Mouse (Mus musculus) left cerebral cortex, postnatal 10 days (tissue): ENCODE data around the gene Bax. TPM values are rescaled to one million over a fixed set of nuclear protein-coding genes. Genes with fewer than 3 reads are reported as not detected.
A peak's percentile ranks its signal among the peaks of the same experiment; 100 is the strongest.
"Not testable (repeated sequence)": the region's sequence is repeated elsewhere in the genome, so short reads cannot be mapped to it uniquely, and the experiment has no call there.

Experiments used
- DNase-seq, 2 experiments: peaks; one replicate each; pipeline ENCODE4 v3.0.0; 2021 to 2022; ENCODE audit warnings: low spot score in 2 of 2, mixed read lengths in 1 of 2; ENCODE audit errors: extremely low spot score in 1 of 2
- intact Hi-C: fragments of 180-260 bp; cut with DNase I; formaldehyde crosslinking; loops from one replicate; pipeline ENCODE4 v1.15.1; 2025
- total RNA-seq, 2 experiments: library from RNA; stranded (reverse); gene quantifications; 2 replicates each; pipeline ENCODE4 v1.2.3; 2021

The Bax gene
- total RNA-seq, 2 experiments from 2014 or later: 86.0 to 93.8 TPM

DNA sequence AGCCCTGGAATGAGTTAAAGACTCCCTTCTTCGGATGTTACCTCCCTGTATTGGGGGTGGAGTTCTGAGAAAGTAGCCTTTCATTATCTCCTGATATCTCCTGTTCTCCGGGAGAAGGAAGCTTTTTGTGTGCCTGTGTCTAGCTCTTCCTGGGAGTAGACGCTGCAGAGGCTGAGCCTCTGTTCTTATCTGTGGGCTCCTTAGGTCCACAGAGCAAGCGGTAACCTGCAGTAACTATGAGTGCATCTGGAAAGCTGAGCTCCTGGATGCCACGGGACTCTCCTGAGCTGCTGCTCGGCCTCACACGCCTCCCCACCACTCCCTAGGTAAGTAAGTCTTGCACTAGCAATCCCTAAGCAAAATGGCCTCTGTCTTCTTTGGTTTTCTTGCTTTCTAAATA lies 19.5 kb upstream of the Bax start:
- DNase-seq: no peak
- intact Hi-C loops: no loop called here

DNA sequence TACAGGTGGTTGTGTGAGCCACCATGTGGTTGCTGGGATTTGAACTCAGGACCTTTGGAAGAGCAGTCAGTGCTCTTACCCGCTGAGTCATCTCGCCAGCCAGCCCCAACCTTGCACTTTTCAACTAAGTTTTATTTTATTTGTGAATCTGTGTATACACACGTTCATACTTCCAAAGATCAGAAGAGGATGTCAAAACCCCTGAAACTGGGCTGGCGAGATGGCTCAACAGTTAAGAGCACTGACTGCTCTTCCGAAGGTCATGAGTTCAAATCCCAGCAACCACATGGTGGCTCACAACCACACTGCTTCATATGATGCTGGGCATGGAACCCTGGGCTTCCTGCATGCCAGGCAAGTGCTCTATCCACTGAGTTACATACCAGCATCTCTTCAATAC lies 18.3 kb upstream of the Bax start:
- intact Hi-C loops, DNase-seq: not testable (repeated sequence)

DNA sequence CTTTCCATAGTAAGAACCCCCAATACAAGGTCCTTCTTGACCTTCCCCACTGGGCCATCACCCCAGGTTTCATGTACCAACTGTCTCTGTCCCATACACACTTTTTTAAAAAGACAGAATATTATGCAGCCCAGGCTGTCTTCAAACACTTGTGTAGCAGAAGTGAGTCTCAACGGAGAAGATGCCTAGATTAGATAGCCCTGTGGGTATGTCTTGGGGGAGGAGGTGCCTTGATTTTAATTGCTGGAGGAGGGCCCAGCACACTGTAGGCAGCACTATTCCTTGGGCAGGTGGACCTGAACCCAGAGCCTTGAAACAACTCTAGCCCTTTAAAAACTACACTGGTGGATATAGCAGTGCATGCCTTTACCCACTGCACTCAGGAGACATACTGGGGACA lies 15.5 kb upstream of the Bax start:
- intact Hi-C loops: no loop called here
- no peak for DNase-seq

DNA sequence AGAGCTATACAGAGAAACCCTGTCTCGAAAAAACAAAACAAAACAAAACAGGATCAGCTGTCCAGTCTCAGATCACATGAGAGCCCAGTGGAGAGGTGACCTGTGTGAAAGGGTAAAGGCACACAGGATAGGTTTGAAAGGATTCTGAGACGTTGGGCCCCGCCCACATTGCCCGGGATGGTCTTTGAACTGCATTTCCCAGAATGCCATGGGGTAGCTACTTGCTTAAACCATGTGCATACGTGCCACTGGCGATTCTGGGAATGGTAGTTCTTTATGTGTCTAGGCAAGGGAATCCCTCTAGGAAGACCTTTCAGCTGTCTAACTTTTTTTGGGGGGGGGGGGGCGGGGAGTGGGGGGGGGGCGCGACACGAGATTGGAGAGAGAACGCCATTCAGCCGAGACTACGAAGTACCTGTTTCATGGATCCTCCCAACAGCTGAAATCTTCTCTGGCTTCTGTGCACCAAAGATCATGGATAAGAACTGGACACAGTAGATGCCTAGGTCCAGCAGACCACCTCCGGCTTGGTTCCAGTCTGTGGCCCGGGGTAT lies 14.8 kb upstream of the Bax start, which contains the start of gene Tulp2:
Tulp2 (plus strand) TSS at position 504 of the 554 bp plus-strand sequence.
- intact Hi-C loops: no loop called here
- DNase-seq: peak; percentile 69 to 76

DNA sequence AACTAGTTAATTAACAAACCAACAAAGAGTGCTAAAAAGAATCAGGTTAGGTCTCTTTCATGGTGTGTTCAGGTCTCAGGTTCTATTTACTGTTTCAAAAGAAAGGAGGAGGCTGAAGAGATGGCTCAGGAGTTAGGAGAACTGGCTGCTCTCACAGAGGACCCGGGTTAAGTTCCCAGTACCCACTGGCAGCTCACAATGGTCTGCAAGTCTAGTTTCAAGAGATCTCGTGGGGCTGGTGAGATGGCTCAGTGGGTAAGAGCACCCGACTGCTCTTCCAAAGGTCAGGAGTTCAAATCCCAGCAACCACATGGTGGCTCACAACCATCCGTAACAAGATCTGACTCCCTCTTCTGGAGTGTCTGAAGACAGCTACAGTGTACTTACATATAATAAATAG lies 13.6 kb upstream of the Bax start:
- intact Hi-C loops, DNase-seq: not testable (repeated sequence)

DNA sequence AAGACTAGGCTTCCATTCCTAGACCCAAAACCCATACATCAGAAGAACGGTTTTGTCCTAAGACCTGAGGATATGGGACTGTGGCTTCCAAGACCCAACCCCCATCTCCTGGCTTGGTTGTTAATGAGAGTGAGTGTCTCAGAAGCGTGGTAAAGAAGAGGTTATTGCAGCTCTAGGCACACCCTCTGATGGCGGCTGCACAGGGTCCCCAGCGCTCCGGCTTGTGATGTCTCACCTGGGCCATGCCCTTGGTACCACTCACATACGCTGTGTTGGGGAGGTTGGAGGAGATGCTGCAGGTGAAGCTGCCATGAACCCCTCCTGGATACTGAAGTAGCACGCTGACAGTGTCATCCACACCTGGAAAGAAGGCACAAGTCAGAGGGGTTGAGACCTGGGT lies 12.1 kb upstream of the Bax start:
- no peak for DNase-seq
- intact Hi-C loops: loop anchor here (5.0 to 10.0 kb wide), 2 partner anchors 44 to 206 kb away; partner anchors contain the start of gene Ntn5

DNA sequence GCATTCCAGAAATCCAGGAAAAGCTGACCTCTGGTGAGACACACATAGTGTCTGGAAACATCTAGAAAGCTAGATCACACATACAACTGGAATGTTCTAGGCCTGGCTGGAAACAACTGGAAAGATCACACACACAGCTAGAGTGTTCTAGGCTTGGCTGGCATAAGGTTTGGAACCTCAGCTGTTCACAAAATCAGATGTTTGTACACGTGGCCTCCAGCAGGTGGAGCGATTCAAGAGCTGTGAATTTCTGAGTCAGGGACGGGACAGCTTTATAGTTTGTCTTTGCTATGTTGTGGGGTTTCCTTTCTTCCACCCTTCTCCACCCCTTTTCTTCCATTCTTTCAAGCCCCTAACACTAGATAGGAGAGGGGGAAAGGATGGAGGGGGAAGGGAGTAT lies 10.3 kb upstream of the Bax start:
- intact Hi-C loops: loop anchor here (5.0 to 10.0 kb wide), 2 partner anchors 45 to 208 kb away; partner anchors contain the start of gene Ntn5
- DNase-seq: peak in 1 of 2 experiments; percentile 68

DNA sequence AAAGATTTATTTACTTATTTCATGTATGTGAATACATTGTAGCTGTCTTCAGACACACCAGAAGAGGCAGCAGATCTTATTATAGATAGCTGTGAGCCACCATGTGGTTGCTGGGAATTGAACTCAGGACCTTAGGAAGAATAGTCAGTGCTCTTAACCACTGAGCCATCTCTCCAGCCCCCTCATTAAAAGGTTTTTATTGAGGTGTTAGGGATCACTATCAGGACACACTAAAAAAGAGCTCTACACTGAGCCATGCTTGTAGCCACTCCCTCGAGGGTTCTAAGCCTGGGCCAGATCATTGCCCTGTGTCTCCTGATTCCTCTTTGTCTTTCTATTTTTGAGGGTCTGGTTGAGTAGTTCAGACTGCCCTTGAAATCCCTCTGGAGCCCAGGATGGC lies 9.8 kb upstream of the Bax start:
- DNase-seq: no peak
- intact Hi-C loops: loop anchor here (5.0 to 10.0 kb wide), 2 partner anchors 46 to 208 kb away; partner anchors contain the start of gene Ntn5

DNA sequence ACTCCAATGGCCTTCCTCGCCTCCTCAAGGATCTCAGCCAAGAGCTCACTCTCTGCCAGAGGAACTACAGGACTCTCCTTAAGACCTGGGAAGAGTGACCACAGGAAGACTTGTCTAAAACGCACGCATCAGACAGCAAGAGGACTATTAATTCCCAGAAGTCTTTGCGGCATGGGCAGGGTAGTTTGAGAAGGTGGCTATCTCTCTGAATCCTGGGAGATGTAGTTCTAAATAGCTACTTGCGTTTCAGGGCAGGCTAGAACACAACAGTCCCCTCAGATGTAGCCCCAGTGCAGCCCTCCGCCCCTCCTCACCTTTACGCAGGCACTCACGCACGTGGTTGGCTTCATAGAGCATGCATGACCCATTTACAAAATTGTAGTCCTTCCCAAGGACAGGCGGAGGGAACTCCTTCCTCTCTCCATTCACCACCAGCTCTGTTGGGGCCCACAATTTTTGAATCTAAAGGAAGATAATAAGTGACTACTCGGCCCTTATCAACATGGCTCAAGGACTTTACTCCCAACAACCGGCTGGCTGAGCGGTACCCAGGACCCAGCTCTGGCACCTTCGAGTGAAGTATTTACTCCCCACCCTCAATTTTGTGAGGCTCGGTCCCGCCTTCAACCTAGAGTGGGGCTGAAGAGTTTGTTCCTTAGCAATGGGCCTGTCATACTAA lies 8.7 kb upstream of the Bax start:
- intact Hi-C loops: loop anchor here (5.0 to 10.0 kb wide), 2 partner anchors 47 to 209 kb away; partner anchors contain the start of gene Ntn5
- DNase-seq: no peak

DNA sequence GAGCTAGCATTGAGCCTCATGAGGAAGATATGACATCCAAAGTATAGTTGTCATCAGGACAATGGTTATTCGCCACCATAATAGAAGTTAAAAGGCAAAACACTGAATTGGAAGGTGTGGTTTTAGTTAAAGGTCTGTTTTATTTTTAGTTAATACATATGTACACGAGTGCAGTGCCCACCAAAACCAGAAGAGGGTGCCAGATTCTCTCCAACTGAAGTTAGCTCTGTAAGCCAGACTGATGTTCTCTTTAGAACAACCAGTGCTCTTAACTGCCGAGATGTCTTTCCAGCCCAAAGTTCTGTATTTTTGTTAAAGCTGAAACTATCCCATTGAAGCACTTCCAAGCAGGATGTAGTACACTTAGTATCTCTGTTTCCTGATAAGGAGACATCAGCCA lies 4.2 kb upstream of the Bax start:
- intact Hi-C loops: loop anchor here (10.0 kb wide), 1 partner anchor 214 kb away; the partner anchor contains the start of gene Ntn5
- peak; percentile 70 to 71 for DNase-seq

DNA sequence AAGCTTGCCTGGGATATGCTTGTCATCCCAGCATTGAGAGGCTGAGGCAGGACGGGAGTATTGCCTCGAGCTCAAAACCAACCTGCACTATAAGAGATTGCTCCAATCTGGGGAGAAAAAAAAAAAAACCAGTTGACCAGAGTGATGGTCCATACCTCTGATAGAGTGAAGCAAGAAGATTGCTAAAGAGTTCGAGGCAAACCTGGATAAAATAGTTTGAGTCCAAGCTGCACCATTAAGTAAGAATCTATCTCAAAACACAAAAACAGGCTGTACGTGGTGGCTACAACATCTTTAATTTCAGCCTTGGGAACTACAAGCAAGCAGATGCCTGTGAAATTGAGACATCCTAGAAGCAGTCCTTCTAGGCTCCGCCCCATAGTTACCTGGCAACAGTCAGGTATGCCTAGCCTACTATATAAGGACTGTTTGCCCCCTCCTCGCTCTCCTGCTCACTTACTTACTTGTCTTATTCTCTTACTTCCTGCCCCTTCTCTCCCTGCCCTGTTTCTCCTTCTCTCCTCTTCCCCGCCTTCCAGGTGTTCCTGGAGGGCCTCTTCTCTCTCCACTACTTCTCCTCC lies 482 bp upstream of the Bax start:
- no peak for DNase-seq
- intact Hi-C loops: no loop called here

DNA sequence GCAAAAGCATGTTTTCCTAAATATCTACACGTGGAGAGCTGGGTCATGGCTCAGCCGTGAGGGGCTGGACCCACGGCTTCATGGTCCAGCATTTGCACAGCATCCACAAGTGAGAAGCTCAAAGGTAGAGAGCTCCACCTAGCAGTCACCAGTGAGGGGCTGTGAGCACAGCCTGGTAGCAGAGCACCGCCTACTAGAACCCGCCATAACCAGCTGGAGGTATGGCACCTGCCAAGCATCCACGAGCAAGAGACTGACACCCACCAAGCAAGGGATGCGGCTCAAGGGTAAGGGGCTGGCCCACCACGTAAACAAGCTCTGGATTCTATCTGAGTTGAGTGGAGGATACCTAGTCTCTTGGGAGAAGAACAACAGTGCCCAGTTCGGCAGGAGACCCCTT lies 1.1 kb downstream of the Bax start:
- intact Hi-C loops: no loop called here
- no peak for DNase-seq

DNA sequence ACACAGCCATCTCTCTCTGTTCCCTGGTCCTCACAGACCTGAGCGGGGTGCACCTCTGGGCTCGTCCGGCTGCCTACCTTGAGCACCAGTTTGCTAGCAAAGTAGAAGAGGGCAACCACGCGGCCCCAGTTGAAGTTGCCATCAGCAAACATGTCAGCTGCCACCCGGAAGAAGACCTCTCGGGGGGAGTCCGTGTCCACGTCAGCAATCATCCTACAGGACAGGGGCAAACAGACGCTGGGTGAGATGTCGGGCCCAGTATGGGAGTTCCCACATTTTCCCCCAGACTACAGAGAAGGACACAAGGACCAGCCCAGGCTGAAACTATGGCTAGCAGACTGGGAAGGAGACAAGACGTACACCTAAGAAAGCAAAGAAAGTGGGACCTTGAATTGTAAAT lies 1.6 kb downstream of the Bax start:
- no peak for DNase-seq
- intact Hi-C loops: no loop called here

DNA sequence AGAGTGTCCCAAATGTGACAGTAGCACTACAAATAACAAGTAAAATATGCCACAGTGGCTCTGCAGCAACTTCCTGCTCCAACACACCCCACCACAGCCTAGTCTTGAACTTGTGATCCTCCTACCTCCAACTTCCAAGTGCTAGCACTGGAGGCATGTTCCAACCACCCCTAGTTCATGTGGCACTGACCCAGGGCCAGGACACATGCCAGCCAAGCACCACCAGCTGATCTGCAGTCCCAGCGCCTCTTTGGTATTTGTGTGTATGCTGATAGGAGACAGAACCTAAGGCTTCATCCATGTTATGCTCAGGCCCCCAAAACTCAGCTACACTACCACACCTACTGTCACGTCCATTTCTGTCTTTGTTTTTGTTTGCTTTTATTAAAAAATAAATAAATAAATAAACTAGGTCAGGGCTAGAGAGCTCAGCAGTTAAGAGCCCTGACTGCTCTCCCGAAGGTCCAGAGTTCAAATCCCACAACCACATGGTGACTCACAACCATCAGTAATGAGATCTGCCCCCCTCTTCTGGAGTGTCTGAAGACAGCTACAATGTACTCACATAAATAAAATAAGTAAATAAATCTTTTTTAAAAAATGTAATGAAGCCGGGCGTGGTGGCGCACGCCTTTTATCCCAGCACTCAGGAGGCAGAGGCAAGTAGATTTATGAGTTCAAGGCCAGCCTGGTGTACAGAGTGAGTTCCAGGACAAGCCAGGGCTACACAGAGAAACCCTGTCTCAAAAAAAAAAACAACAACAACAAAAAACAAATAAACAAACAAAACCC lies 2.5 kb downstream of the Bax start:
- no peak for DNase-seq
- intact Hi-C loops: no loop called here

DNA sequence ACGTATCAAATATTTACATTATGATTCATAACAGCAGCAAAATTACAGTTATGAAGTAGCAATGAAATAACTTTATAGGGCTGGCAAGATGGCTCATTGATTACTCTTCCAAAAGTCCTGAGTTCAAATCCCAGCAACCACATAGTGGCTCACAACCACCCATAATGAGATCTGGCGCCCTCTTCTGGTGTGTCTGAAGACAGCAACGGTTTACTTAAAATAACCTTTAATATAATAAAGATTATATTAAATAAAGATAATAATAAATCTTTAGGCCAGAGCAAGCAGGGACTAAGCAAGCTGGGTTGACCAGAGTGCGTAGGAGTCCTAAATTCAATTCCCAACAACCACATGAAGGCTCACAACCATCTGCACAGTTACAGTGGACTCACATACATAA lies 3.8 kb downstream of the Bax start:
- intact Hi-C loops, DNase-seq: not testable (repeated sequence)

DNA sequence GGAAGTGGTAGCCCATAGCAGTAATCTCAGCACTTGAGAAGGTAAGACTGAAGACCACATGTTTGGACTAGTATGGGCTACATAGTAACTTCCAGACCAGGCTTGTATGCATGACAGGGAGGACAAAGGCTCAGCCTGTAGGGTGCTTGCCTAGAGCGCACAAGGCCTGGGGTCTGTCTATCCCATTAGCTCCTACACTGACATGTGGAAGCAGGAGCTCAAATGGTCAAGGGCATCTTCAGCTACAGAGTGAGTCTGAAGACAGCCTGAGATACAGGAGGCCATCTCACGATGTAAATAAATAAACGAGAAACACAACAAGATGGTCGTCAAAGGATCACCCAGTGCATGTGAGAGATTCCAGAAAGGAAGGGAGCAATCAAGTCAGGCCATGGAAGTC lies 4.4 kb downstream of the Bax start:
- intact Hi-C loops: no loop called here
- no peak for DNase-seq

DNA sequence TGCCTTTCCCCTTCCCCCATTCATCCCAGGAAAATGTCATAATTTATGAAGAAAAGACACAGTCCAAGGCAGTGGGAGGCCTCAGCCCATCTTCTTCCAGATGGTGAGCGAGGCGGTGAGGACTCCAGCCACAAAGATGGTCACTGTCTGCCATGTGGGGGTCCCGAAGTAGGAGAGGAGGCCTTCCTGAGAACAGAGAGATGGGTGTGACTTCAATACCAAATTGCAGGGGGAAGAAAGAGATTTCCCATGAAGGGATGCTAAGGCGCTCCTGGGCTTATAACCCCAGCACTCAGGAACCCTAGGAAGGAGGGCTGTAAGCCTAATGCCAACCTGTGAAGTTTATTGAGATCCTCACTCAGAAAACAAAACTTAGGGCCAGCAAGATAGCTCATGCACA lies 4.9 kb downstream of the Bax start:
- no peak for DNase-seq
- intact Hi-C loops: no loop called here

DNA sequence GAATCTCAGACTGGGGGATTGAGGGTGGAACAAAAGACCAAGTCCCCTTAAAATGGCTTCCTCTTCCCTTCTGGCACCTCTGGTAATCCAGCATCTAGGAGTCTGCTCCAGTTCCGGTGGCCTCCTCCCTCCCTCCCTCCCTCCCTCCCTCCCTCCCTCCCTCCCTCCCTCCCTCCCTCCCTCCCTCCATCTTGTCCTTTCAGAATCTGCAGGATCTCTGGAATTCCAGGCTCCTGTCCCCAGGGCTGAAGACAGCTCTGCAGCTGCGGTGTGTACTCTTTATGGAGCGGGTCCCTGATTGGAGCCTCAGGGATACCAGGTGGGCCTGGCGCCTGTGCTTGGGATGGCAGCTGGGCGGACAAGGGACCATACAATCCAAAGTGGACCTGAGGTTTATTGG lies 5.4 kb downstream of the Bax start:
- DNase-seq: no peak
- intact Hi-C loops: no loop called here

DNA sequence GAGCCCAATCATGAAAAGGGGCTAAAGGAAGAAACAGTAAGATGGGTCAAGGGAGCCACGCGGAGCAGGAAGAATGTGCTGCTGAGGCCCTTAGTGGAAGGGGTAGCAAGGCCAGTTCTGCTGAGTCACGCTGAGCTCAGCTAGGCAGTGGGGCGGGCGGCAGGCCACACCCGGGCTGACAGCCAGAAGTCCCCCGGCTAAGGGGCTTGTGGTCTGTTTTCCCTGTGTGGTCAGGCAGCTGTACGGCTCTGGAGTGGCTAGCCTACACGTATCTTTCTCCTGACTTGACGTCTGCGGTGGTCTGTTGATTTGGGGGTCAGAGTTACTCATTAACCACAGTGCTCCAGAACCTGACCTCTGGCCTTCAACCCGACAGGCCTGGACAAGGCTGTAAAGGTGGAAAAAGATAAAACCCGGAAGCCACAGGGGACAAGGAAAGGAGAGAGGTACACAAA lies 5.8 kb downstream of the Bax start:
- DNase-seq: peak in 1 of 2 experiments; percentile 78
- intact Hi-C loops: no loop called here
